Mouse (Mus musculus) 416B (cell line): ENCODE measurements around the gene Fignl1.

ENCODE experiments used
- DNase-seq: peaks from one replicate; pipeline ENCODE4 v3.0.0; 2011; ENCODE audit warnings: low read depth

Gene Fignl1

GRCm38 (mm10) chr11:11808820-11809403, at the start of gene Fignl1:
Fignl1 (minus strand) TSS chr11:11808962.
- DNase-seq, result peak; percentile 96

GRCm38 (mm10) chr11:11856959-11857358, 48.2 kb upstream of the Fignl1 start:
- DNase-seq, result no peak

- no peak for DNase-seq
Observed at GRCm38 (mm10) chr11:11855685-11856131, 46.9 kb upstream of the Fignl1 start.

- DNase-seq, result no peak
Observed at GRCm38 (mm10) chr11:11855061-11855672, 46.4 kb upstream of the Fignl1 start.

GRCm38 (mm10) chr11:11853731-11854461, 45.1 kb upstream of the Fignl1 start:
- peak; percentile 15 for DNase-seq

- no peak for DNase-seq
Observed at GRCm38 (mm10) chr11:11851957-11852505, 43.3 kb upstream of the Fignl1 start.

GRCm38 (mm10) chr11:11850476-11851267, 41.9 kb upstream of the Fignl1 start:
- no peak for DNase-seq

- DNase-seq, result peak; percentile 69
Observed at GRCm38 (mm10) chr11:11849513-11850311, 41.0 kb upstream of the Fignl1 start.

- DNase-seq, result no peak
Observed at GRCm38 (mm10) chr11:11848467-11848866, 39.7 kb upstream of the Fignl1 start.

GRCm38 (mm10) chr11:11845044-11845443, 36.3 kb upstream of the Fignl1 start:
- no peak for DNase-seq

GRCm38 (mm10) chr11:11844367-11844971, 35.7 kb upstream of the Fignl1 start:
- DNase-seq, result peak; percentile 29

GRCm38 (mm10) chr11:11841590-11841989, 32.8 kb upstream of the Fignl1 start:
- peak; percentile 33 for DNase-seq

- no peak for DNase-seq
Observed at GRCm38 (mm10) chr11:11840746-11841145, 32.0 kb upstream of the Fignl1 start.

GRCm38 (mm10) chr11:11839874-11840273, 31.1 kb upstream of the Fignl1 start:
- DNase-seq, result no peak

- peak; percentile 59 for DNase-seq
Observed at GRCm38 (mm10) chr11:11837384-11837783, 28.6 kb upstream of the Fignl1 start.

- peak; percentile 98 for DNase-seq
Observed at GRCm38 (mm10) chr11:11836713-11837370, 28.1 kb upstream of the Fignl1 start.

GRCm38 (mm10) chr11:11836262-11836661, 27.5 kb upstream of the Fignl1 start:
- peak; percentile 71 for DNase-seq

- no peak for DNase-seq
Observed at GRCm38 (mm10) chr11:11835791-11836190, 27.0 kb upstream of the Fignl1 start.

GRCm38 (mm10) chr11:11835361-11835760, 26.6 kb upstream of the Fignl1 start:
- peak; percentile 77 for DNase-seq

GRCm38 (mm10) chr11:11833100-11833499, 24.3 kb upstream of the Fignl1 start:
- peak; percentile 36 for DNase-seq
